Mouse (Mus musculus) lung, postnatal 4 days (tissue): ENCODE data around the gene Vps72.

ENCODE experiments used
- DNase-seq, 2 experiments: peaks; one replicate each; pipeline ENCODE4 v3.0.0; 2021

Gene Vps72

DNA sequence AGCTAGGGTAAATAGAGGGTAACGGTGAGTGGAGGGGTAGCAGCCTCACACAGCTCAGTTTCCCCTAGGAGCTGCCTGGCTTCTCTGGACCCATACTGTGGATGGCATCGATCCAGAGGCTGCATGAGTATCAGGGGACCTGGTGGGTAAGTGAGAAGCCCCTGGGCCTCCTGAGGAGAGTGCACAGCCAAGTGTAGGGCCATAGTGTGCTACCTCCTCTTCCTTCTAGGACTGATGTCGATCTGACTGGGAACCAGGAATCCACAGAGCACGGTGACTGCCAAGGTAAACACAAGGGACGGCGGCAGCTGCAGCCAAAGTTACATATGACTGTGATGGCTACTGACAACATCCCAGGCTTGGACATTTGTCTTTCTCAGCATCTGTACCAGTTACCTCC lies 60.3 kb downstream of the Vps72 start:
- DNase-seq: no peak
